Mouse (Mus musculus) kidney, adult 11 months (tissue): ENCODE measurements around the gene Gm18596.

Source experiments
- DNase-seq: peaks from one replicate; pipeline ENCODE4 v3.0.0; 2022

Gene Gm18596

GRCm38 (mm10) chr10:77709831-77710230 lies 32.6 kb downstream of the Gm18596 start:
- DNase-seq = no peak

GRCm38 (mm10) chr10:77706326-77706725 lies 36.1 kb downstream of the Gm18596 start, which contains the start of gene Gm10272:
Gene Gm10272 (plus strand): TSS chr10:77706626.
- DNase-seq = no peak

- no peak for DNase-seq
Observed at GRCm38 (mm10) chr10:77697133-77697532, 45.3 kb downstream of the Gm18596 start, which contains the start of gene Gm9508. Gene Gm9508 (minus strand): TSS chr10:77697233.
